Comparison of ENCODE assay signal across 8 mouse cellular contexts in the genomic region with DNA sequence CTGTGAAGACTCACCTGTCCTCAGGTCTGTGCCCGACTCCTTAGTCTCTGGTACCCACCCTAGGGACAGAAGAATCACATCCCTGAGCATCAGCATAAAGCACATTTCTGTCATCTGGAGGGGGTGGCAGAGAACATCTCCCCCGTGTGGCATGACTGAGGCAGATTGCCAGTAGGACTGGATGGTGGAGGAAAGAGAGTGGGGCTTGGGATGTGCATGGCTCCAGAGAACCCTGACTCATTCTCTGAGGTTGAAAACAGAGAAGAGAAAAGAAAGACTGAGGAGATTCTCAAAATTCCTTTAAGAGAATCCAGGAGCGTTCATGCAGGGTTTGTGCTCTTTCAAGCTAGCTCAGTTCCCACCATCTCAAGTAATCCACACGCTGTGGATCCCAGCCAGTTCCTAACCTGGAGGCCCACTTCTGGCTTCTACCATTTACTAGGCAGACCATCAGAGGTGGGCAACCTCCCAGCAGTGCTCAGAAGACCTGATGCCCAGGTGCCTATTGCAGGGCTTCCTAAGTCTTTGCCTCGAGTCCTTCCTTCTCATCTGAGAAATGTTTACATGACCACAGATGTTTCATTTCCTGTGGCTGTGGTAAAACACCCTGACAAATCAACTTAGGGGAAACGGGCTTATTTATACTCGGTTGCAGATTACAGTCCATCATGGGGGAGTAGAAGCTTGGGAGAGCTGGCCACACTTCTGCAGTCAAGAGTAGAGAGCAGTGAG. TPM values are rescaled to one million over a fixed set of nuclear protein-coding genes. Genes with fewer than 3 reads are reported as not detected.
DNase-seq lines count a peak whose midpoint lies in the region; ATAC-seq and TF ChIP-seq lines count a peak whose summit lies in the region.
"Not testable (repeated sequence)": the region's sequence is repeated elsewhere in the genome, so short reads cannot be mapped to it uniquely, and the experiment has no call there.

No protein-coding gene starts in this region.

- not testable (repeated sequence) for H3K4me1 ChIP-seq in liver, adult 2 months (ENCODE audit: control insufficient read depth, insufficient read depth, low read length); lung, embryonic 14.5 days (ENCODE audit: insufficient read depth)
- peaks cover 12% of the 10 kb centered on the region for H3K4me1 ChIP-seq in stomach, embryonic 16.5 days (ENCODE audit: control insufficient read depth, insufficient read depth, low read length)

- in situ Hi-C loops in Patski (cut with MboI; ENCODE audit: low pct_unique_long_range_greater_than_20kb): loop anchor here (5.0 kb wide), 1 partner anchor 49 kb away; no protein-coding TSS in a partner anchor

- ATAC-seq in Patski: peak; percentile 82
- ATAC-seq in erythroblast, adult 5-6 weeks (replicated peaks; ENCODE audit: low FRiP score, poor library complexity, severe bottlenecking): 0 out of 2 replicates have a peak, but pooled peaks have one; percentile 26
- peak; percentile 66 to 85 for ATAC-seq in hematopoietic stem cell, adult 5-6 weeks (replicated peaks in 1 of 2; ENCODE audit: insufficient read depth in 1 of 2, low FRiP score in 2 of 2, low TSS enrichment in 1 of 2, low read depth in 1 of 2, poor library complexity in 2 of 2, severe bottlenecking in 2 of 2)
- peak; percentile 45; the same call in 1 of the 2 replicates for ATAC-seq in lung, embryonic 14.5 days (ENCODE audit: insufficient read depth)
- ATAC-seq in megakaryocyte-erythroid progenitor cell, adult 5-6 weeks (replicated peaks; ENCODE audit: low FRiP score, low TSS enrichment, poor library complexity, severe bottlenecking): peak; percentile 27; the same call in 1 of the 2 replicates
- not testable (repeated sequence) for ATAC-seq in stomach, embryonic 16.5 days (ENCODE audit: insufficient read depth, low FRiP score)

- not testable (repeated sequence) for H3K36me3 ChIP-seq in liver, adult 2 months (ENCODE audit: control insufficient read depth, insufficient read depth, low read length); lung, embryonic 14.5 days (ENCODE audit: insufficient read depth); stomach, embryonic 16.5 days (ENCODE audit: control insufficient read depth, insufficient read depth, low read length)

- H3K79me2 ChIP-seq in liver, adult 2 months (ENCODE audit: control insufficient read depth, insufficient read depth, low read length): not testable (repeated sequence)

- CTCF ChIA-PET in Patski (lab: Charles Lee): not testable (repeated sequence)

- 80% methylated on average over 5 of the region's 7 CpGs for WGBS in liver, adult 2 months
- WGBS in lung, embryonic 14.5 days: 53% methylated on average over 4 of the region's 7 CpGs
- WGBS in stomach, embryonic 16.5 days: 62% methylated on average over 4 of the region's 7 CpGs

- POLR2A ChIA-PET in Patski (lab: Charles Lee): not testable (repeated sequence)

- TF ChIP-seq CTCF in Patski (IDR thresholded peaks at IDR 0.05): peak; percentile 32
- TF ChIP-seq CTCF in liver, adult 2 months (IDR thresholded peaks at IDR 0.05; ENCODE audit: low read depth, low read length); lung, embryonic 14.5 days (IDR thresholded peaks at IDR 0.05; ENCODE audit: low read depth): not testable (repeated sequence)

- not testable (repeated sequence) for H3K4me3 ChIP-seq in liver, adult 2 months (ENCODE audit: insufficient read depth, low read depth, low read length); lung, embryonic 14.5 days (ENCODE audit: low read depth, low read length); stomach, embryonic 16.5 days (replicated peaks; ENCODE audit: low read length)

- H3K9ac ChIP-seq in liver, adult 2 months (ENCODE audit: low read depth, low read length); lung, embryonic 14.5 days; stomach, embryonic 16.5 days (ENCODE audit: low read length): not testable (repeated sequence)

- H3K27me3 ChIP-seq in Patski; liver, adult 2 months (ENCODE audit: control insufficient read depth, insufficient read depth, low read length); lung, embryonic 14.5 days (ENCODE audit: insufficient read depth, low read length); stomach, embryonic 16.5 days (ENCODE audit: control insufficient read depth, insufficient read depth, low read length): not testable (repeated sequence)

- not testable (repeated sequence) for H3K4me2 ChIP-seq in lung, embryonic 14.5 days; stomach, embryonic 16.5 days (ENCODE audit: low read depth, low read length)

- H3K9me3 ChIP-seq in lung, embryonic 14.5 days (ENCODE audit: low read depth, low read length); stomach, embryonic 16.5 days (replicated peaks; ENCODE audit: control insufficient read depth, low read length): not testable (repeated sequence)

- DNase-seq in 3T3-L1 (ENCODE audit: low read depth, low spot score) (peak; percentile 16), Patski (ENCODE audit: low read depth, low spot score) (peak; percentile 43)
- not testable (repeated sequence) for DNase-seq in liver, adult 2 months (ENCODE audit: extremely low read depth, low read depth, low spot score); lung, embryonic 14.5 days

- TF ChIP-seq POLR2A in liver, adult 2 months (IDR thresholded peaks at IDR 0.05; ENCODE audit: extremely low read depth, insufficient read depth, low read length): not testable (repeated sequence)

- peak overlapping the region; percentile 7 for H3K27ac ChIP-seq in liver, adult 2 months (replicated peaks; ENCODE audit: insufficient read depth, low read depth, low read length)
- H3K27ac ChIP-seq in lung, embryonic 14.5 days (ENCODE audit: low read depth): 0 out of 2 replicates have a peak overlapping the region, but pooled peaks have one; percentile 12
- H3K27ac ChIP-seq in stomach, embryonic 16.5 days (ENCODE audit: low read length): peak overlapping the region; percentile 55

RNA-seq across cellular contexts. Expression of gene Klhl25, which starts 59.9 kb away (rescaled TPM):
- 10.1 TPM for polyA plus RNA-seq in Patski (2021)
- 74.7 and 77.5 TPM in 2 replicates for total RNA-seq in erythroblast, adult 5-6 weeks (2015; ENCODE audit: low replicate concordance)
- 189 and 190 TPM in 2 replicates for total RNA-seq in erythroblast, adult 5-6 weeks (2017; ENCODE audit: low replicate concordance)
- total RNA-seq in hematopoietic stem cell, adult 5-6 weeks (2017): 8.6 and 9.3 TPM in 2 replicates
- 10.9 and 12.0 TPM in 2 replicates for total RNA-seq in liver, adult 2 months (2014; rRNA removed)
- polyA plus RNA-seq in liver, adult 2 months (2012; rRNA removed): 20.0 and 27.9 TPM in 2 replicates
- 16.5 and 18.6 TPM in 2 replicates for polyA plus RNA-seq in lung, embryonic 14.5 days (2014; fragmentation: Nextera tagmentation; extraction: Ambion mirVana)
- 4.5 and 5.9 TPM in 2 replicates for total RNA-seq in megakaryocyte-erythroid progenitor cell, adult 5-6 weeks (2014; fragmentation: Nextera tagmentation)
- total RNA-seq in megakaryocyte-erythroid progenitor cell, adult 5-6 weeks (2017): 4.0 and 4.3 TPM in 2 replicates
- polyA plus RNA-seq in stomach, embryonic 16.5 days (2015; fragmentation: Nextera tagmentation; extraction: Ambion mirVana): 13.3 and 14.7 TPM in 2 replicates
